Mouse (Mus musculus) bone marrow macrophage, adult 2 months (primary cell): ENCODE measurements around the gene Ptprg. TPM values are rescaled to one million over a fixed set of nuclear protein-coding genes. Genes with fewer than 3 reads are reported as not detected.

Source experiments
- H3K27ac ChIP-seq: 2 replicates; pipeline ENCODE4 v1.5.1; 2012; ENCODE audit warnings: low read depth, low read length; ENCODE audit not compliant: insufficient read depth
- H3K4me1 ChIP-seq: 2 replicates; pipeline ENCODE4 v1.6.1; 2012; ENCODE audit warnings: low read length; ENCODE audit not compliant: control insufficient read depth, insufficient read depth
- H3K4me3 ChIP-seq: 2 replicates; pipeline ENCODE4 v1.5.1; 2012; ENCODE audit warnings: mild to moderate bottlenecking, low read length, moderate library complexity; ENCODE audit not compliant: insufficient read depth
- CTCF ChIP-seq: IDR thresholded peaks from 2 replicates; pipeline ENCODE4 v1.5.1; 2012; ENCODE audit warnings: low read depth, mild to moderate bottlenecking, low read length, moderate library complexity
- POLR2A ChIP-seq: IDR thresholded peaks from 2 replicates; pipeline ENCODE4 v1.6.1; 2012; ENCODE audit warnings: mild to moderate bottlenecking, low read depth, low read length, borderline replicate concordance
- polyA plus RNA-seq: library from polyadenylated mRNA; stranded (reverse); fragments of >200 nt; gene quantifications from 2 replicates; pipeline ENCODE4 v1.2.4, GENCODE M21; 2012; ENCODE audit not compliant: missing spikeins, insufficient read depth, insufficient read length

The Ptprg gene
- polyA plus RNA-seq, 1 experiment = 0.76 TPM

GRCm38 (mm10) chr14:11855499-11855898 lies 302.2 kb downstream of the Ptprg start:
- Histone ChIP-seq H3K27ac (no peak overlapping the region), H3K4me3 (no peak overlapping the region), H3K4me1 (no peaks in the 10 kb centered on the region)
- no peak for TF ChIP-seq CTCF
- TF ChIP-seq POLR2A = no peak

GRCm38 (mm10) chr14:11857928-11858481 lies 304.7 kb downstream of the Ptprg start:
- H3K27ac ChIP-seq = no peak overlapping the region
- no peak for TF ChIP-seq CTCF
- no peak for TF ChIP-seq POLR2A
- H3K4me1 ChIP-seq = no peaks in the 10 kb centered on the region
- H3K4me3 ChIP-seq = no peak overlapping the region

GRCm38 (mm10) chr14:11863286-11863685 lies 310.0 kb downstream of the Ptprg start:
- TF ChIP-seq CTCF (no peak), POLR2A (no peak)
- no peak overlapping the region for H3K4me3 ChIP-seq

GRCm38 (mm10) chr14:11864840-11865239 lies 311.5 kb downstream of the Ptprg start:
- no peak overlapping the region for H3K27ac ChIP-seq
- TF ChIP-seq POLR2A = no peak
- TF ChIP-seq CTCF = no peak
- H3K4me3 ChIP-seq = no peak overlapping the region
- H3K4me1 ChIP-seq = no peaks in the 10 kb centered on the region

More at GRCm38 (mm10) chr14:11863286-11863685, 310.0 kb downstream of the Ptprg start:
- no peak overlapping the region for H3K27ac ChIP-seq
- no peaks in the 10 kb centered on the region for H3K4me1 ChIP-seq

GRCm38 (mm10) chr14:11865332-11865731 lies 312.0 kb downstream of the Ptprg start:
- Histone ChIP-seq H3K27ac (no peak overlapping the region), H3K4me3 (no peak overlapping the region), H3K4me1 (no peaks in the 10 kb centered on the region)
- TF ChIP-seq POLR2A = no peak
- no peak for TF ChIP-seq CTCF

- Histone ChIP-seq H3K4me3 (no peak overlapping the region), H3K4me1 (no peaks in the 10 kb centered on the region), H3K27ac (no peak overlapping the region)
- TF ChIP-seq CTCF = no peak
- TF ChIP-seq POLR2A = no peak
Measured at GRCm38 (mm10) chr14:11865872-11866271, 312.5 kb downstream of the Ptprg start.

GRCm38 (mm10) chr14:11866416-11866815 lies 313.1 kb downstream of the Ptprg start:
- H3K27ac ChIP-seq = no peak overlapping the region
- TF ChIP-seq POLR2A = no peak
- TF ChIP-seq CTCF = no peak
- H3K4me1 ChIP-seq = no peaks in the 10 kb centered on the region
- H3K4me3 ChIP-seq = no peak overlapping the region

GRCm38 (mm10) chr14:11868636-11869035 lies 315.3 kb downstream of the Ptprg start:
- TF ChIP-seq CTCF (no peak), POLR2A (no peak)
- Histone ChIP-seq H3K27ac (no peak overlapping the region), H3K4me3 (no peak overlapping the region), H3K4me1 (no peaks in the 10 kb centered on the region)

GRCm38 (mm10) chr14:11871752-11872344 lies 318.5 kb downstream of the Ptprg start:
- Histone ChIP-seq H3K4me1 (no peaks in the 10 kb centered on the region), H3K27ac (no peak overlapping the region), H3K4me3 (no peak overlapping the region)
- no peak for TF ChIP-seq POLR2A
- TF ChIP-seq CTCF = no peak

GRCm38 (mm10) chr14:11874266-11874665 lies 320.9 kb downstream of the Ptprg start:
- Histone ChIP-seq H3K27ac (no peak overlapping the region), H3K4me1 (no peaks in the 10 kb centered on the region), H3K4me3 (no peak overlapping the region)
- no peak for TF ChIP-seq CTCF
- TF ChIP-seq POLR2A = no peak
